Mouse (Mus musculus) cerebellum, postnatal 25 days (tissue): ENCODE measurements at regions not wholly inside any gene's neighbourhood (a gene's known extent, or its start where the extent isn't known, plus 50 kb on each side); places are given as distances from the start of the nearest gene placed in this dataset.
"Not testable (repeated sequence)": the region's sequence is repeated elsewhere in the genome, so short reads cannot be mapped to it uniquely, and the experiment has no call there.

Source experiments
- DNase-seq, 2 experiments: peaks; one replicate each; pipeline ENCODE4 v3.0.0; 2021; ENCODE audit warnings: mixed read lengths in 2 of 2

DNA sequence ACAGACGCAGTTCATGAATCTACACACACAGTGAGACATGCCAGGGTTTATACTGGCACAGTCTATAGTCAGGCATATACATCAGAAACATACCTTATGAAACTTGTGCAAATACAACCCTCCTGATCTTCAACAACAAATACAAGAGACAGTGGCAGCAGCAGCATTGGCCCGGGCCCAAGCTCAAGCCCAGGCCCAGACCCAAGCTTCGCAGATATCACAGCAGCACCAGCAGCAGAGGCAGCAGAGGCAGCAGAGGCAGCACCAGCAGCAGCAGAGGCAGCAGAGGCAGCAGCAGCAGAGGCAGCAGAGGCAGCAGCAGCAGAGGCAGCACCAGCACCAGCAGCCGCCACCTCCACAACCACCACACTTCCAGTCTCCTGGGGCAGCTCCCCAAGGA is 80.0 kb downstream of the Samd9l start:
- no peak for DNase-seq

DNA sequence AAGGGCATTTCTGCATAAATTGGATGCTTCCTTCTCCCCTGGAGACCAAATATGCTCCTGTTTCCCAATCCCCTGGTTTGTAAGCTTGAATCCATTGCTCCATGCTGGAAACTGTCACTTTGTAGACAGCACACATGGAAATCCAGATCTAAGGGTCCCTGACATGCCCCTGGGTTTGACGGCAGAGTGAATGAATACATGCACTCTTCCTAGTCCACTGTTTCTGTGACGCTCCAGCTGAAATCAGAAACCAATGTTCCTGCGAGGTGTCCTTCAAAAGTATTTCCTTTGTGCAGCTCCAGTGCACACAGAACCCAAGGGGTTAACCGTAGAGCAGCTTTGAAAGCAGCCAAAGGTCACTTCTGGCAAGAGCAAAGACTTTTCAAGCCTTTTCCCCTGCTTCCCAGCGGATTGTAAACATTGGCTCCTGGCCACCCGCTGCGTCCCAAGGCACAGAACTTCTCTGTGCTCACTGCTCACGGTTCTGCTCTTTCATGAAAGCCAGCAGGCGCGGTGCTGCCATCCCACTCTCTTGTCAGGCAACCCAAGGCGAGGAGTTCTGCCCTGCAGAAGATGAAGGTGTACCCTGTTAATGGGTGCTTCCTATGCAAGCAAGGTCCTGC is 91.7 kb downstream of the Samd9l start:
- DNase-seq = peak in 1 of 2 experiments; percentile 3

DNA sequence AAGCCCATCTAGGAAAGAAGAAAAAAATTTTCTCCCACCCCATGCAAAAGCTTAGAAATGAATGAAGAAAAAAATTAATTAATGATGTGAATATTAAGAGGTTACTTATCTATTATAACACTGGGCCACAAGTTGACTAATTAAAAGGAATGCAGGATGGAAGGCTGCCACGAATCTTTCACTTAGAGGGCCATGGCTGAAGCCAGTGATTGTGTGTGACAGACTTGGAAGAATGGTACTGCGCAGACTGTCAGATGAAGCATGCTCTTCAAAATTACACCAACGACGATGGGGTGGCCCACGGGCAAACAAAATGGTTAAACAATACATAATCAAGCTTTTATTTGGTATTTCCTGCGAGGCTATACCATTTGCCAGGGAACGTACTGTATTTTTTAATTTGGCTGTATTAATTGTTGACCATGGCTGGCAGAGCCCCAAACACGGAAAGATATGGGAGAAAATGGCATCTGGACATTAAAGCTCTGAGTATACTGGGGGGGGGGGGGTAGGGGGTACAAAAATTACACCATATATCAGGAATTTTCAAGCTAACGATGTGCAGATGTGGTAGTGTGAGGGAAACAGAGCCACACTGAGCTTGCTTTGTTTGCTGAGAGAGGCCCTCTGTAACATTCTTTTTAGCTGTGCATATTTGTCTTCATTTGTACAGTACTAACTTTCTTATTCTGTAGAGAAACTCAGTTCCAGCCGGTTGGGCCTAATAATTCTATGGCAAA is 94.3 kb downstream of the Samd9l start:
- DNase-seq = not testable (repeated sequence)

DNA sequence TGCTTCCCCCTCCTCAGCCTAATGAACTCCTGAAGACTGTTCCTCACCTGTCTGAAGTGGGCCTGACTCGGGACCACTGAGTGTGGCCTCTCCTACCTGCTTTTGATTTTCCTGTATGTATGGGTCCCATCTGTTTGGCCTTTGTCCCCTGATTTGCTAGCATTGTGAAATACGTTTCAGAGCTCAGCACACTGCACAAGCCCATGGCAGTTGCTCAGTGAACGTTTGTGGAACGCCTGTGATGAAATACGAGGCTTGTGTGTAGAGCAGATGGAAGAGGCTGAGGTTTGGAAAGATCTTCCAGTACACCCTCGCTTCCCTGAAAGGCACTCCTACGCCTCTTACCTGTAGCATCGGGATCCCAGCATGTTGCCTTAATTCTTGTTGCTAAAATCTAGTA is 106.1 kb downstream of the Samd9l start:
- not testable (repeated sequence) for DNase-seq

DNA sequence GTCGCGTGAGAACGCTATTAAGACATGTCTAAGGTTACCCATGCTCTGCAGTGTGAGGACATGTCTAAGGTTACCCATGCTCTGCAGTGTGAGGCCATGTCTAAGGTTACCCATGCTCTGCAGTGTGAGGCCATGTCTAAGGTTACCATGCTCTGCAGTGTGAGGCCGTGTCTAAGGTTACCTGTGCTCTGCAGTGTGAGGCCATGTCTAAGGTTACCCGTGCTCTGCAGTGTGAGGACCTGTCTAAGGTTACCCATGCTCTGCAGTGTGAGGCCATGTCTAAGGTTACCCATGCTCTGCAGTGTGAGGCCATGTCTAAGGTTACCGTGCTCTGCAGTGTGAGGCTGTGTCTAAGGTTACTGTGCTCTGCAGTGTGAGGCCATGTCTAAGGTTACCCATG is 107.4 kb downstream of the Samd9l start:
- DNase-seq = not testable (repeated sequence)

DNA sequence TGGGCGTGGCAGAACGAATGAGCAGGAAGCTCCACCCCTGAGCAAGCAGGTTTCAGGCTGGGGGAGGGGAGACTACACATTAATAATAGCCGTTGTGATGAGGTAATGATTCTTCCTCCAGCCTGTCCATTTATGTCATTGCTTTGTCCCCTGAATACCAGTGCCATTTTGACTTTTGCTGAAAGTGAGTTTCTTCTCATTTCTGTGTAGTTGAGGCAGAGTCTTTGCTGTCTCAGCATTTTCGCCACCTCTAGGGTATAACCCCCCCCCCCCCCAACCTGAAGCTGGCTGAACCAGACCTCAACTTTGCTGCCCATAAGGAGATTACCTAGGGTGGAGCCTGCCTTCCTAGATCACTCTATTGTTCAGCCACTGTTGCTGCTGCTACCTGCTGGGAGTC is 130.6 kb downstream of the Samd9l start:
- DNase-seq = not testable (repeated sequence)

DNA sequence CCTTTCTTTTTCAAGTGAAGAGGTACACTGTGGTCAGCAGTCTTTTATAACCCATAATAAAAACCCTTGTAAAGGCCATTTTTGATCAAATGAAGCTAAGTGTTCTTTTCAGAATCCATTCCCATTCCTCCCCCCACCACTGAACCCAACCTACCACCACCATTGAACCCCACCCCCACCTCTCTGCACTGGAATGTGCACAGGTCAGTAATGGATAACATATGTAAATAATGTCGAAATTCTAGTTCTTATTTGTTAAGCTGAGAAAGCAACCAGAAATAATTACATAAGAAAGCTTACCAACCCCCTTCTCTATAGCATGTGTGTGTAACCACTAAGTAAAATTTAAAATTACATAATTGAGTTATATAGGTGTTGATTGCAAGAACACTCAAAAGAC is 133.9 kb downstream of the Samd9l start:
- DNase-seq = not testable (repeated sequence)
